Mouse (Mus musculus) lung, embryonic 14.5 days (tissue): Measurements from ENCODE around the gene Dctn2. TPM values are rescaled to one million over a fixed set of nuclear protein-coding genes. Genes with fewer than 3 reads are reported as not detected.

Experiments
- ATAC-seq: fragments of 200-750 bp; cut with Nextera tagmentation; 2 replicates; pipeline ENCODE4 v1.8.0; 2017; ENCODE audit warnings: mild to moderate bottlenecking, moderate TSS enrichment, moderate library complexity; ENCODE audit not compliant: insufficient read depth
- DNase-seq: peaks from one replicate; pipeline ENCODE4 v3.0.0-alpha.2; 2015
- H3K27ac ChIP-seq: fragments of 300-500 bp; sonication (generic); 2 replicates; pipeline ENCODE4 v1.5.1; 2014; ENCODE audit warnings: low read depth, mild to moderate bottlenecking, moderate library complexity
- H3K27me3 ChIP-seq: fragments of 300-500 bp; sonication (generic); 2 replicates; pipeline ENCODE4 v1.6.1; 2014; ENCODE audit warnings: low read length, control low read depth; ENCODE audit not compliant: insufficient read depth
- H3K36me3 ChIP-seq: fragments of 300-500 bp; sonication (generic); 2 replicates; pipeline ENCODE4 v1.6.1; 2014; ENCODE audit warnings: control low read depth; ENCODE audit not compliant: insufficient read depth
- H3K4me1 ChIP-seq: fragments of 300-500 bp; sonication (generic); 2 replicates; pipeline ENCODE4 v1.6.1; 2014; ENCODE audit warnings: antibody characterized with exemption, control low read depth; ENCODE audit not compliant: insufficient read depth
- H3K4me2 ChIP-seq: fragments of 300-500 bp; sonication (generic); 2 replicates; pipeline ENCODE4 v1.6.1; 2014; ENCODE audit warnings: mild to moderate bottlenecking
- H3K4me3 ChIP-seq: fragments of 300-500 bp; sonication (generic); 2 replicates; pipeline ENCODE4 v1.5.1; 2014; ENCODE audit warnings: low read depth, low read length
- H3K9ac ChIP-seq: fragments of 300-500 bp; sonication (generic); 2 replicates; pipeline ENCODE4 v1.6.1; 2014
- H3K9me3 ChIP-seq: fragments of 300-500 bp; sonication (generic); 2 replicates; pipeline ENCODE4 v1.6.1; 2016; ENCODE audit warnings: low read depth, low read length, control low read depth
- CTCF ChIP-seq: IDR thresholded peaks from 2 replicates; pipeline ENCODE4 v1.5.1; 2016; ENCODE audit warnings: antibody characterized with exemption, low read depth
- WGBS: fragments of 180-500 bp; shearing (Covaris S2); extraction: QIAGEN DNeasy Blood & Tissue Kit; methylation state at CpG from one replicate; pipeline ENCODE4 v1.1.7; 2014; 5-methylcytosine and 5-hydroxymethylcytosine counted together
- polyA plus RNA-seq: library from polyadenylated mRNA; unstranded; fragments of >200 nt; fragmentation: Nextera tagmentation; extraction: Ambion mirVana; gene quantifications from 2 replicates; pipeline ENCODE4 v1.2.1, GENCODE M21; 2014

Dctn2 gene
- polyA plus RNA-seq, 1 experiment from 2014 or later: 160 TPM

- H3K27me3 ChIP-seq: no peaks in the 10 kb centered on the region; the same call in 1 of the 2 replicates
- no peaks in the 10 kb centered on the region for H3K9me3 ChIP-seq
- DNase-seq: peak; percentile 91
- no peak for TF ChIP-seq CTCF
- peak; percentile 18 for ATAC-seq
- peaks cover 43% of the 10 kb centered on the region for H3K36me3 ChIP-seq
- H3K4me1 ChIP-seq: peaks cover 30% of the 10 kb centered on the region; the same call in 1 of the 2 replicates
- peak within 1 kb of the TSS; percentile 71 for H3K9ac ChIP-seq
- 1% methylated on average over 40 of the region's 65 CpGs for WGBS
- peak within 1 kb of the TSS; percentile 83 for H3K4me2 ChIP-seq
- peak within 1 kb of the TSS; percentile 99 for H3K27ac ChIP-seq
- peak within 1 kb of the TSS; percentile 65 for H3K4me3 ChIP-seq
These were observed 22.8 kb downstream of the Dctn2 start, which contains the start of gene Mbd6 for GRCm38 (mm10) chr10:127288800-127289572. Mbd6 (minus strand) TSS chr10:127289018.

- Histone ChIP-seq H3K4me1 (peaks cover 30% of the 10 kb centered on the region; the same call in 1 of the 2 replicates), H3K9me3 (no peaks in the 10 kb centered on the region), H3K27me3 (no peaks in the 10 kb centered on the region; the same call in 1 of the 2 replicates), H3K36me3 (peaks cover 43% of the 10 kb centered on the region), H3K27ac (peak overlapping the region; percentile 99), H3K9ac (peak overlapping the region; percentile 71), H3K4me3 (peak overlapping the region; percentile 65), H3K4me2 (peak overlapping the region; percentile 83)
- no peak for TF ChIP-seq CTCF
- peak; percentile 9; the same call in 1 of the 2 replicates for ATAC-seq
- peak; percentile 63 for DNase-seq
- 1% methylated on average over 15 of the region's 15 CpGs for WGBS
These were observed 23.5 kb downstream of the Dctn2 start for GRCm38 (mm10) chr10:127289573-127290191.

GRCm38 (mm10) chr10:127290307-127290929 is 24.2 kb downstream of the Dctn2 start:
- Histone ChIP-seq H3K9me3 (no peaks in the 10 kb centered on the region), H3K9ac (peak overlapping the region; percentile 76), H3K4me1 (peaks cover 30% of the 10 kb centered on the region; the same call in 1 of the 2 replicates), H3K4me2 (peak overlapping the region; percentile 83), H3K27ac (peak overlapping the region; percentile 99), H3K4me3 (peak overlapping the region; percentile 65), H3K27me3 (no peaks in the 10 kb centered on the region; the same call in 1 of the 2 replicates), H3K36me3 (peaks cover 43% of the 10 kb centered on the region)
- 2% methylated on average over 47 of the region's 47 CpGs for WGBS
- TF ChIP-seq CTCF: 0 out of 2 replicates have a peak, but pooled peaks have one; percentile 2
- DNase-seq: peak; percentile 100
- peak; percentile 89 for ATAC-seq

GRCm38 (mm10) chr10:127290930-127291880 is 25.0 kb downstream of the Dctn2 start:
- H3K9me3 ChIP-seq: no peaks in the 10 kb centered on the region
- H3K4me1 ChIP-seq: peaks cover 30% of the 10 kb centered on the region; the same call in 1 of the 2 replicates
- peak overlapping the region; percentile 83 for H3K4me2 ChIP-seq
- peak overlapping the region; percentile 93 for H3K27ac ChIP-seq
- ATAC-seq (peak; percentile 48), DNase-seq (peak; percentile 80)
- peaks cover 43% of the 10 kb centered on the region for H3K36me3 ChIP-seq
- 2% methylated on average over 19 of the region's 19 CpGs for WGBS
- H3K4me3 ChIP-seq: peak overlapping the region; percentile 65
- TF ChIP-seq CTCF: no peak
- H3K9ac ChIP-seq: peak overlapping the region; percentile 76
- H3K27me3 ChIP-seq: no peaks in the 10 kb centered on the region

- H3K27ac ChIP-seq: peak overlapping the region; percentile 93
- no peaks in the 10 kb centered on the region for H3K9me3 ChIP-seq
- no peaks in the 10 kb centered on the region for H3K27me3 ChIP-seq
- peaks cover 43% of the 10 kb centered on the region for H3K36me3 ChIP-seq
- ATAC-seq (no peak), DNase-seq (no peak)
- peaks cover 24% of the 10 kb centered on the region; the same call in 1 of the 2 replicates for H3K4me1 ChIP-seq
- TF ChIP-seq CTCF: no peak
- peak overlapping the region; percentile 65 for H3K4me3 ChIP-seq
- 22% methylated on average over 5 of the region's 5 CpGs for WGBS
- H3K9ac ChIP-seq: peak overlapping the region; percentile 76
- peak overlapping the region; percentile 83 for H3K4me2 ChIP-seq
These were observed 25.9 kb downstream of the Dctn2 start for GRCm38 (mm10) chr10:127291881-127292638.
